Mouse (Mus musculus) E14TG2a.4 (cell line): Measurements from ENCODE around the gene Ptpra.

Source experiments
- CTCF ChIP-seq: conservative IDR thresholded peaks from 2 replicates; pipeline ENCODE4 v1.5.1; 2014; ENCODE audit warnings: low read length
- POU5F1 ChIP-seq: IDR thresholded peaks from 2 replicates; pipeline ENCODE4 v1.6.1; 2014; ENCODE audit warnings: low read length, borderline replicate concordance

DNA sequence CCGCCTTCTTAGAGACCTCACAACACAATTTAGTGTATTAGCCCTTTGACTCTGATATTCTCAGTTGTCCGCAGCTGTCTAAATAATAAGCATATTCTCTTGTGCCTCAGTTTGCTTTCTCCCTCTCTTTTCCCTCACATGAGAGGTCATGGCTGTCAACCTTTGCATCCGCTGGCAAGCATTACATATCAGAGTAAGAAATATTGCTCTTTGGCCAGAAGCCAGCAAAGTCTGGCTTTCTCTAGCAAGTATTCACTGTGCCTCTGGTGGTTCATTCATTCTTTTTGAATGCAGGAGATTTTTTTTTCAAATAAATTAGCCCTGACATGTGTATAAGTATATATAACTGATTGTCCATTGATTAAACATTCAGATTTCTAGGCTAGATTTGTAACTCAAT is 49.5 kb downstream of the Ptpra start:
- no peak for TF ChIP-seq CTCF
- TF ChIP-seq POU5F1 = no peak
